Mouse (Mus musculus) cerebellum, adult 2 months (tissue): Measurements from ENCODE around the gene Trpm2.

Experiments
- CTCF ChIP-seq: fragments of 200-500 bp; IDR thresholded peaks from 2 replicates; pipeline ENCODE4 v1.5.1; 2011; ENCODE audit warnings: low read depth, mild to moderate bottlenecking, control low read depth, low read length, moderate library complexity, borderline replicate concordance; ENCODE audit not compliant: insufficient read depth
- POLR2A ChIP-seq: fragments of 200-500 bp; IDR thresholded peaks from 2 replicates; pipeline ENCODE4 v1.6.1; 2011; ENCODE audit warnings: low read length, control low read depth, borderline replicate concordance; ENCODE audit not compliant: insufficient read depth

GRCm38 (mm10) chr10:77861675-77862074, 108.7 kb downstream of the Trpm2 start, which contains the start of gene Gm3285:
- TF ChIP-seq CTCF = no peak
- TF ChIP-seq POLR2A = no peak
